Mouse (Mus musculus) retina, postnatal 1 day (tissue): ENCODE measurements around the gene Acvr1b.

Experiments used
- DNase-seq: peaks from one replicate; pipeline ENCODE4 v3.0.0-alpha.2; 2012

Acvr1b gene

DNA sequence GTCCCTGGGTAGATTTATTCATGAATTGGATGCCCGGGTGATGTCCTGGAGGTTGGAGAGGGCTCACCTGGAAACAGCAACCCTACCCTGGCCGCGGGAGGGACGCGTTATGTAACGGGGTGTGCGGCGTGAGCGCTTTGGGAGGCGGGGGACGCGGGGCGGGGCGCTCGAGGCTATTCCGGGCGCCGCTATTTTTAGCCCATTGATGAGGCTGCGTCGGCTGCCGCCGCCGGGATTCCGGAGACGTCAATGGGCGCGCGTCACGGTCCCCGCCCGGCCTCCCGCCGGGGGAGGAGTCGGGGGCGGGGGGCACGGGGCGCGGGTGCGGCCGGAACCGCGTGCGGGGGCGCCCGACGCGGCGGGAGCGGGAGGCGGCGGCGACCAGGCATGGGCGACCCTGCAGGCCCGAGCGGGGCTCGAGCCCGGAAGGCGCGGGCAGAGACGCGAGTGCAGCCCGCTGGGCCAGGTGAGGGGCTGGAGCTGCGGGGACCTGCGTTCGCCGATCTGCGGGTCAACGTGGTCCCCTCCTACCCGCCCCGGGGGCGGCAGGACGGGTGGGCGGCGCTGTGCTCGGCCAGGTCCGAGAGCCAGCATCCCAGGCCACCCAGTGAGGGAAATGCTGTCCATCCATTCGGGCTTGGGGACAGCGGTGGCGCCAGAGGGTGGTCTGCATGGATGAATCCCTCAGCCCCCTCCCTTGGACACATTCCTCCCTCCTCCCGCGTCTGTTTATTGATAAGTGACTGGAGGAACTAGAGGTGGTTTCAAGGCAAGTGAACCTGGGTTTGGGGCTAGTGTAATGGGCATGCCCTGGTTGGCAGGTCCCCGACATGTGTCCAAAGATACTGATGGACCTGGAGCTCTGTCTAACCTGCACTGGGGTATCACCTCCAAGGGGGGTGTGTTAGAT, 80.3 kb downstream of the Acvr1b start, which contains the start of gene Nr4a1:
TSS of gene Nr4a1 (plus strand) at position 384 of the 910 bp plus-strand sequence.
- DNase-seq = peak; percentile 84

DNA sequence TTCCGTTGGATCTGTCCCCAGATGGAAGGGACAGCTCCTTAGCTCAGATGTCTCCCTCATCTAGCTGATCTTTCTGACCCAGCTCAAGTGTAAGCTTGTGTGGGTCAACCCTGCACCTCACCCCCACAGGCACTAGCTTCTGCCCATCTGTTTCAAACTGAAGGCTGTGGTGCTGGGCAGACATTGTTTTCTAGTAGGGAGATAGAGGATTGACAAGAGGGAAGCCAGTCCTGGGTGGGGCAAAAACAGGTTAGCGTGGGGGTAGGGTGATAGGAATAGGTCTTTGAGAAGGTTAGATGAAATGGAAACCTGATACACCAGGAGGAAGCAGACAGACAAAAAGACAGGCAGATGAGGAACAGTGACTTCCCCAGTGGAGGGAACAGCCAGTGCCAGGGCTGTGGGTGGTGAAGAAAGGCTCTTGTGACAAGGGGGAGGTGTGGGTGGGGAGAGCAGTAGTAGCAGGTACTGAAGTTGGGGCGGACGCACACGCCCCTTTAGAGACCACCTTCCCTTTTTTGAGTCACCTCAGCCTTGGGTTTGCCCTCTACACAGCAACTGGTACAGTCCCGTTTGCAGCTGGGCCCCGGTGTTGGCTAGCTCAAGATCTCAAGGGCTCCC, 82.1 kb downstream of the Acvr1b start:
- no peak for DNase-seq

DNA sequence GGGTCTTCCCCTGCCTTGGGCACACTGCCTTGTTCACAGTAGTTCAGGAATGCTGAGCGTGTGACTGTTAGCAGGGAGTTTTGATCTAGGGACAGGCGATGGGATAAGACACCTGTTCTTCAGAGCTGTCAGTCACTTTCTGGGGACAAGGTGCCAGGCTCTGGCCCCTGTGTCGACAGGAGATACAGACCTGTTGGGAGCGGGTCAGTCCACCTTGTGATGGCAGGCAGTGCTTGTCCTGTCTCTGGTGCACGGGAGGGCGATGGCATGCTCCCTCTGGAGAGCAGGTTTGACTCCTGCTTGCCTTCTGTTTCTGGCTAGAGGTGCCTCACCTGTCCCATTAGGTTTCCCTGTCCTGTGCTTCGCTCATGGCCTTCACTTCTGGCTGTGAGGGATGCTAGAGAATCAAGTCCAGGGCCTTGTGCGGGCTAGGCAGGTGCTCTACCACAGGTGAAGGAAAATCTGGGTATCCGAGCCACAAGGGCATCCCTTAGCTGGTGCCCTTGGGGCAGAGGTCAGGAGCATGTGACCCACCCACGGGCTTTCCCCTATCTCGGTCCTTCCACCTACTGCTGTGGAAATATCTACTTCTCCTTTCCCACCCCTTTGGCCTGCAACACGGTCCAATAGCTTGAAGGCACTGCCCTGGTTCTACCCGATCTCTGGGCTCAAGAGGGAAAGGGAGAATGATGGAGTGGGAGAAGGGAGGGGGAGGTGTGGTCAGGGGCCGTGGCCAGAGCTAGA, 82.8 kb downstream of the Acvr1b start:
- DNase-seq = no peak

GRCm38 (mm10) chr15:101258420-101258819, 84.6 kb downstream of the Acvr1b start:
- DNase-seq = peak; percentile 65

DNA sequence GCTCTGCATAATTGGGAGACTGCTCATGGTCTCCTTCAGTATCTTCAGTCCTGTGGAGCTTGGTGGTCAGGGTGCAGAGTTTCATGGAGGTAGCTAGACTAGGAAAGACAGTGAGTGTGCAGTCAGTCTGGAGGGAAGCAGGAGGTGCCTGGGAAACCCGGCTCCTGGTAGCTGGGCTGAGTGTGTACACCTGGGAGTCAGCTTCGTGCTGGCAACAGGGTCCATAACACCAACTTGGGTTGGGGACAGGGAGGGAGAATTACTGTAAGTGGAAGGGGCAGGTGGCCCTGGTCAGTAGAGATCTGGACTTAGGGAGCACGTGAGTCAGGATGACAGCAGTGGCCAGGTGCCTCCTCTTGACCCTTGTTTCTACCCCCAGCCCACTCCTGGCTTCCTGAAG, 86.1 kb downstream of the Acvr1b start:
- DNase-seq = no peak

- DNase-seq = no peak
Observed at GRCm38 (mm10) chr15:101260387-101260786, 86.5 kb downstream of the Acvr1b start.

DNA sequence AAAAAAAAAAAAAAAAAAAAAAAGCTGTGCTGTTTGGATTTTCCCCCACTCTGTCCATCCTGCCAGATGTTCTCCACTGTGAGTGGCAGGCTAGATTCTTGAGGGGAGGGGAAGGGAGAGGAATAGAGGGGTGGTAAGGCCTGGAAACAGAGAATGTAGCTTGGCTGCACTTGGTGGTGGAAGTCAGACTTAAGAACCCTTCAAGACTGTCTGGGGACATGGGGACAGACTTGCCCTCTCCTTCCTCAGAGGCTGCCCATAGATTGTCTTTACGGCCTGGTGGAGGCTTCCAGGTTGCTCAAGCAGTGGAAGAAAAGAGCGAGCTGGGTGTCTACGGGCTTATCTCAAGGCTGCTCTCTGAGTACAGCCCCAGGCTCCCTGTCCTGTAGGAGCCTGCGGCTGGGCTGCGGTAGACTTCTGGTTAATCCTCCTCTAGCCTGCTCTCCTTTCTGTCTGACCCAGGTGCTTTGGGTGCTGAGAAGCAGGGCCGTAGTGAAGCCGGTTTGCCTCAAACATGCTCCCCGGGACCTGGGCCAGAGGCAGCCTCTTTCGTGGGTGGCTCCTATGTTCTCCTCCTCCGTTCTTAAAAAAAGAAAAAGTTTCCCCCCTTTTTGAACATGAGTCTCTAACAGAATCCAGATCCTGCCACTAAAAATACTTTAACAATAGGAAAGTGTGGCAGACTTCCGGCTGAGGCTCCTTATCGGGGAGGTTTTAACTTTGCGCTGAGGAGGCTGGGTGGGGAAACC, 87.2 kb downstream of the Acvr1b start:
- DNase-seq = no peak

GRCm38 (mm10) chr15:101262502-101262901, 88.6 kb downstream of the Acvr1b start:
- no peak for DNase-seq
